Mouse (Mus musculus): ENCODE measurements around the gene Clptm1. TPM values are rescaled to one million over a fixed set of nuclear protein-coding genes. Genes with fewer than 3 reads are reported as not detected.

The Clptm1 gene
- total and polyA plus RNA-seq, 2 experiments from 2014 or later: 71.5 to 97.9 TPM

DNA sequence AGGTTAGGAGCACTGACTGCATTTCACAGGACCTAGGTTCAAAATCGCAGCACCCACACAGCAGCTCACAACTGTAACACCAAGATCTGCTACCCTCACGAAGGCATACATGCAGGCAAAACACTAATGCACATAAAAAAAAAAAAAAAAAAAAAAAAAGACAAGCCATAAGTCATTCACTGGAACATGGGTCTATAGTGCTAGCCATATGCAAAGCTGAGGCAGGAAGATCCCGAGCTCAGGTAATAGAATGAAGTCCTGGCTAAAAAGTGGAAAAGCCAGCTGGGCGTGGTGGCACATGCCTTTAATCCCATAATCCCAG lies 35.0 kb upstream of the Clptm1 start:
- Histone ChIP-seq H3K4me3 (ENCODE audit: low read depth, low read length) (no peak overlapping the region), H3K36me3 (replicated peaks; ENCODE audit: control insufficient read depth, insufficient read depth, low read length) (peaks cover 26% of the 10 kb centered on the region), H3K9me3 (replicated peaks; ENCODE audit: control insufficient read depth, low read length) (no peaks in the 10 kb centered on the region), H3K27me3 (ENCODE audit: control insufficient read depth, insufficient read depth, low read length) (no peaks in the 10 kb centered on the region), H3K9ac (replicated peaks; ENCODE audit: low read depth, low read length) (no peak overlapping the region), H3K4me2 (ENCODE audit: low read depth, low read length) (no peak overlapping the region), H3K27ac (ENCODE audit: low read depth) (0 out of 2 replicates have a peak overlapping the region, but pooled peaks have one; percentile 73), H3K4me1 (ENCODE audit: control insufficient read depth, insufficient read depth) (peaks cover 40% of the 10 kb centered on the region)
- 78% methylated on average over 4 of the region's 4 CpGs for WGBS
- TF ChIP-seq EP300 (IDR thresholded peaks at IDR 0.05; ENCODE audit: low read depth): no peak
- no peak for TF ChIP-seq CTCF (IDR thresholded peaks at IDR 0.05; ENCODE audit: low read depth)
- ATAC-seq (ENCODE audit: insufficient read depth, low read depth): no peak
- no peak for DNase-seq (ENCODE audit: low spot score)

DNA sequence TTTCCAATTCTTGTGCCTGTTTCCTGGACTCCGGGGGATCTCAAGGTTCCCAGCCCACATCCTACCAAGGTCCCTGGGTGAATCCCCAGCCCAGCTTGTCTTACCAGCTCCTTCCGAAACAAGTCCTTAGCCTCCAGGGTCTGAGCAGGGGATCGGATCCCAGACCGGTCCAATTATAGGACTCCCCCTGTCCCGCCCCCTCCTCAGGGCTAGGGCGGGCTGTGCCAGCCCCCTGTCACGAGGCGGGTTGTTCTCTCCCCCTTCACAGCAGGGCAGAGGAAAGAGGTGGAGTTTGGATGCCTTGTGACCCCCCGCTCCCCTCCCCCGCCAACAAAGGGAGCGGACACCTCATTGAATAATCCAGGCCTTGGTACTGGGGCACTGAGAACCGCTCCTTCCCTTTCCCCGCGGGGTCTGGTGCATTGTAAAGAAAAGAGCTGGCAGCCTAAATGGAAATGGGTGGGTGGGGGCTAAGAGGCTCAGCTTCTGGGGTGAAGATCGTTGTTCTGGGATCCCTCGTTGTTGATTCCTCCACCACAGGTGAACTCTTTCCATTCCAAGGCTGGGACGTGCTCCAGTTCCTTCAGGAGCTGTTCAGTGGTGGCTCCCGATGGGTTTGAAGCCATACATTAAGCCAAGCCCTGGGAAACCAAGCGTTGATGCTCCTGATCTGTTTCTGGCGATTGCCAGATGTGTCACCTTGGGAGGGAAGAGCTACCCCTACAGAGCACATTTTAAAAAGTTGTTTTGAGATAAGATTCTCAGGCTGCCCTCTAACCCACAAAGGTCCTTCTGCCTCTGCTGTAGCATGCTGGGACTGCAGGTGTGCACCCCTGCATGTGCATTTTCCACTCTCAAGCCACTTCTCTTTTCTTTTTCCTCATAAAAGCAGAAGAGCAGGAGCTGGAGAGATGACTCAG lies 34.3 kb upstream of the Clptm1 start, which contains the start of gene Apoe:
Gene Apoe, minus strand, starts transcription at position 282 of the 920 bp plus-strand sequence.
- H3K4me1 ChIP-seq (ENCODE audit: control insufficient read depth, insufficient read depth): peaks cover 43% of the 10 kb centered on the region
- H3K4me3 ChIP-seq (ENCODE audit: low read depth, low read length): peak within 1 kb of the TSS; percentile 49
- peak; percentile 60 for DNase-seq (ENCODE audit: low spot score)
- no peaks in the 10 kb centered on the region for H3K9me3 ChIP-seq (replicated peaks; ENCODE audit: control insufficient read depth, low read length)
- no peaks in the 10 kb centered on the region for H3K27me3 ChIP-seq (ENCODE audit: control insufficient read depth, insufficient read depth, low read length)
- WGBS: 4% methylated on average over 20 of the region's 20 CpGs
- TF ChIP-seq CTCF (IDR thresholded peaks at IDR 0.05; ENCODE audit: low read depth) (no peak), EP300 (IDR thresholded peaks at IDR 0.05; ENCODE audit: low read depth) (no peak; the same call in 1 of the 2 replicates)
- H3K27ac ChIP-seq (ENCODE audit: low read depth): peak within 1 kb of the TSS; percentile 73
- peak within 1 kb of the TSS; percentile 61 for H3K9ac ChIP-seq (replicated peaks; ENCODE audit: low read depth, low read length)
- peak; percentile 61 for ATAC-seq (ENCODE audit: insufficient read depth, low read depth)
- peak within 1 kb of the TSS; percentile 78 for H3K4me2 ChIP-seq (ENCODE audit: low read depth, low read length)
- peaks cover 26% of the 10 kb centered on the region for H3K36me3 ChIP-seq (replicated peaks; ENCODE audit: control insufficient read depth, insufficient read depth, low read length)

- H3K4me3 ChIP-seq (ENCODE audit: low read depth, low read length): peak overlapping the region; percentile 49
- 0 out of 2 replicates have a peak, but pooled peaks have one; percentile 1 for ATAC-seq (ENCODE audit: insufficient read depth, low read depth)
- no peak for DNase-seq (ENCODE audit: low spot score)
- H3K9ac ChIP-seq (replicated peaks; ENCODE audit: low read depth, low read length): peak overlapping the region; percentile 61
- TF ChIP-seq EP300 (IDR thresholded peaks at IDR 0.05; ENCODE audit: low read depth) (no peak), CTCF (IDR thresholded peaks at IDR 0.05; ENCODE audit: low read depth) (peak; percentile 43)
- no peaks in the 10 kb centered on the region for H3K9me3 ChIP-seq (replicated peaks; ENCODE audit: control insufficient read depth, low read length)
- peaks cover 50% of the 10 kb centered on the region for H3K4me1 ChIP-seq (ENCODE audit: control insufficient read depth, insufficient read depth)
- peak overlapping the region; percentile 73; the same call in 1 of the 2 replicates for H3K27ac ChIP-seq (ENCODE audit: low read depth)
- peak overlapping the region; percentile 78 for H3K4me2 ChIP-seq (ENCODE audit: low read depth, low read length)
- WGBS: 3% methylated on average over 28 of the region's 28 CpGs
- no peaks in the 10 kb centered on the region for H3K27me3 ChIP-seq (ENCODE audit: control insufficient read depth, insufficient read depth, low read length)
- H3K36me3 ChIP-seq (replicated peaks; ENCODE audit: control insufficient read depth, insufficient read depth, low read length): peaks cover 24% of the 10 kb centered on the region
Measured at GRCm38 (mm10) chr7:19697949-19698906, 33.4 kb upstream of the Clptm1 start.

DNA sequence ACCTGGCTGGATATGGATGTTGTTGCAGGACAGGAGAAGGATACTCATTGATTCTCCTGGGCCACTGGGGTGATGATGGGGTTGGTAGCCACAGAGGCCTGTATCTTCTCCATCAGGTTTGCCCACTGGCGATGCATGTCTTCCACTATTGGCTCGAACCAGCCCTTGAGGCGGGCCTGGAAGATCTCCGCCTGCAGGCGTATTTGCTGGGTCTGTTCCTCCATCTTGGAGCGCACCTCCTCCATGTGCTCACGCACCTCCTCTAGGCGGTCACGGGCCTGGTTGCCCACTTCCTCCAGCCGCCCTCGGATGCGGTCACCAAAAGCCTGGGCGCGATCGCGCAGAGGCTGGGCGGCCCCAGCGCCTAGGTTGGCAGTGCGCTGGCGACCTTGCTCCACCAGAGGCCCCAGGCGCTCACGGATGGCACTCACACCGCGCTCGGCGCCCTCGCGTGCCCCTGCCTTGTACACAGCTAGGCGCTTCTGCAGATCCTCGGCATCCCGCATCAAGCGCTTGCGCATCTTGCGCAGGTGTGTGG lies 31.6 kb upstream of the Clptm1 start:
- TF ChIP-seq CTCF (IDR thresholded peaks at IDR 0.05; ENCODE audit: low read depth) (no peak), EP300 (IDR thresholded peaks at IDR 0.05; ENCODE audit: low read depth) (no peak)
- ATAC-seq (ENCODE audit: insufficient read depth, low read depth): no peak
- no peak overlapping the region for H3K4me3 ChIP-seq (ENCODE audit: low read depth, low read length)
- no peak overlapping the region for H3K9ac ChIP-seq (replicated peaks; ENCODE audit: low read depth, low read length)
- peaks cover 50% of the 10 kb centered on the region for H3K4me1 ChIP-seq (ENCODE audit: control insufficient read depth, insufficient read depth)
- no peaks in the 10 kb centered on the region for H3K9me3 ChIP-seq (replicated peaks; ENCODE audit: control insufficient read depth, low read length)
- 93% methylated on average over 34 of the region's 34 CpGs for WGBS
- no peak overlapping the region for H3K4me2 ChIP-seq (ENCODE audit: low read depth, low read length)
- H3K27me3 ChIP-seq (ENCODE audit: control insufficient read depth, insufficient read depth, low read length): no peaks in the 10 kb centered on the region
- H3K36me3 ChIP-seq (replicated peaks; ENCODE audit: control insufficient read depth, insufficient read depth, low read length): peaks cover 6% of the 10 kb centered on the region; the same call in 1 of the 2 replicates
- H3K27ac ChIP-seq (ENCODE audit: low read depth): no peak overlapping the region
- DNase-seq (ENCODE audit: low spot score): no peak

- no peaks in the 10 kb centered on the region for H3K9me3 ChIP-seq (replicated peaks; ENCODE audit: control insufficient read depth, low read length)
- ATAC-seq (ENCODE audit: insufficient read depth, low read depth) (no peak), DNase-seq (ENCODE audit: low spot score) (no peak)
- H3K36me3 ChIP-seq (replicated peaks; ENCODE audit: control insufficient read depth, insufficient read depth, low read length): peaks cover 6% of the 10 kb centered on the region; the same call in 1 of the 2 replicates
- no peak overlapping the region for H3K4me3 ChIP-seq (ENCODE audit: low read depth, low read length)
- no peak overlapping the region for H3K4me2 ChIP-seq (ENCODE audit: low read depth, low read length)
- no peak overlapping the region for H3K9ac ChIP-seq (replicated peaks; ENCODE audit: low read depth, low read length)
- peaks cover 48% of the 10 kb centered on the region for H3K4me1 ChIP-seq (ENCODE audit: control insufficient read depth, insufficient read depth)
- no peak overlapping the region for H3K27ac ChIP-seq (ENCODE audit: low read depth)
- H3K27me3 ChIP-seq (ENCODE audit: control insufficient read depth, insufficient read depth, low read length): no peaks in the 10 kb centered on the region
- TF ChIP-seq EP300 (IDR thresholded peaks at IDR 0.05; ENCODE audit: low read depth) (no peak), CTCF (IDR thresholded peaks at IDR 0.05; ENCODE audit: low read depth) (no peak)
- WGBS: 69% methylated on average over 6 of the region's 6 CpGs
Measured at GRCm38 (mm10) chr7:19695881-19696280, 31.0 kb upstream of the Clptm1 start.
